Mouse (Mus musculus) liver, adult 2 months (tissue): ENCODE measurements at regions not wholly inside any gene's neighbourhood (a gene's known extent, or its start where the extent isn't known, plus 50 kb on each side); places are given as distances from the start of the nearest gene placed in this dataset.

Experiments
- DNase-seq: peaks from one replicate; pipeline ENCODE4 v3.0.0-alpha.2; 2011; ENCODE audit warnings: low read depth, low spot score; ENCODE audit errors: extremely low read depth
- H3K27ac ChIP-seq: fragments of 200-500 bp; replicated peaks from 2 replicates; pipeline ENCODE4 v1.5.1; 2012; ENCODE audit warnings: low read depth, mild to moderate bottlenecking, control low read depth, inconsistent platforms, low read length; ENCODE audit not compliant: insufficient read depth
- H3K27me3 ChIP-seq: fragments of 200-500 bp; 2 replicates; pipeline ENCODE4 v1.6.1; 2012; ENCODE audit warnings: mild to moderate bottlenecking, moderate library complexity, low read length, inconsistent platforms; ENCODE audit not compliant: control insufficient read depth, insufficient read depth
- H3K36me3 ChIP-seq: fragments of 200-500 bp; 2 replicates; pipeline ENCODE4 v1.6.1; 2012; ENCODE audit warnings: low read length, inconsistent platforms; ENCODE audit not compliant: control insufficient read depth, insufficient read depth
- H3K4me1 ChIP-seq: fragments of 200-500 bp; 2 replicates; pipeline ENCODE4 v1.6.1; 2011; ENCODE audit warnings: low read length; ENCODE audit not compliant: control insufficient read depth, insufficient read depth
- H3K4me3 ChIP-seq: fragments of 200-500 bp; 2 replicates; pipeline ENCODE4 v1.5.1; 2011; ENCODE audit warnings: low read depth, mild to moderate bottlenecking, control low read depth, low read length, moderate library complexity; ENCODE audit not compliant: insufficient read depth
- H3K79me2 ChIP-seq: fragments of 200-500 bp; 2 replicates; pipeline ENCODE4 v1.6.1; 2012; ENCODE audit warnings: inconsistent platforms, mild to moderate bottlenecking, low read length, moderate library complexity; ENCODE audit not compliant: control insufficient read depth, insufficient read depth
- H3K9ac ChIP-seq: fragments of 200-500 bp; 2 replicates; pipeline ENCODE4 v1.6.1; 2012; ENCODE audit warnings: low read depth, mild to moderate bottlenecking, control low read depth, inconsistent platforms, low read length
- CTCF ChIP-seq: fragments of 200-500 bp; IDR thresholded peaks from 2 replicates; pipeline ENCODE4 v1.5.1; 2011; ENCODE audit warnings: low read depth, low read length, control low read depth
- POLR2A ChIP-seq: fragments of 200-500 bp; IDR thresholded peaks from 2 replicates; pipeline ENCODE4 v1.6.1; 2011; ENCODE audit warnings: low read length, control low read depth; ENCODE audit not compliant: insufficient read depth; ENCODE audit errors: extremely low read depth
- WGBS: fragments of 180-500 bp; shearing (Covaris S2); methylation state at CpG from one replicate; pipeline ENCODE4 v1.1.7; 2018; 5-methylcytosine and 5-hydroxymethylcytosine counted together

- H3K4me3 ChIP-seq: no peak overlapping the region
Measured at GRCm38 (mm10) chr4:127619870-127620269, 261.9 kb upstream of the Gjb5 start.

DNA sequence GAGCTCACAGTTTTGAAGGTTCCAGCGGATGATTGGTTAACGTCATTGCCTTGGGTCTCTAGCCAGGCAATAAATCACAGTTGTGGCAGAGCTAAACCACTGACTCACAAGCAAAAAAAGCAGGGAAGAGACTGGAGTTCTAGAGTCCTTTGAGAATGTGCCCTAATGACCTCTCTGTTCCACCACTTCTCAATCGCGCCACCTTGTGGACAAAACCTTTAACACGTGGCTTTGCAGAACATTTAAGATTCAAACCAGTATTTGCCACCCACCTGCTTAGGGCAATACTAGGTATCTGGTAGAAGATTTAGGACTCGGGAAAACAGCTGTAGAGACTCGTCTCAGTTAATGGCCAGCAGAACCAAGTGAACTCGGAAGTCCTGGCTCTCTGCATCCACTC lies 254.8 kb upstream of the Gjb5 start:
- no peaks in the 10 kb centered on the region for H3K79me2 ChIP-seq
- no peak overlapping the region for H3K9ac ChIP-seq
- no peak overlapping the region for H3K4me3 ChIP-seq
- DNase-seq: peak; percentile 59
- TF ChIP-seq POLR2A (no peak), CTCF (peak; percentile 30; the same call in 1 of the 2 replicates)
- H3K27me3 ChIP-seq: no peaks in the 10 kb centered on the region
- H3K27ac ChIP-seq: no peak overlapping the region
- H3K4me1 ChIP-seq: no peaks in the 10 kb centered on the region
- no peaks in the 10 kb centered on the region for H3K36me3 ChIP-seq
- 42% methylated on average over 8 of the region's 8 CpGs for WGBS

More at GRCm38 (mm10) chr4:127619870-127620269, 261.9 kb upstream of the Gjb5 start:
- Histone ChIP-seq H3K9ac (no peak overlapping the region), H3K36me3 (no peaks in the 10 kb centered on the region), H3K79me2 (no peaks in the 10 kb centered on the region), H3K27ac (no peak overlapping the region), H3K27me3 (no peaks in the 10 kb centered on the region), H3K4me1 (no peaks in the 10 kb centered on the region)
- TF ChIP-seq CTCF (no peak), POLR2A (no peak)
- WGBS: 8% methylated on average over 14 of the region's 14 CpGs
- peak; percentile 1 for DNase-seq

DNA sequence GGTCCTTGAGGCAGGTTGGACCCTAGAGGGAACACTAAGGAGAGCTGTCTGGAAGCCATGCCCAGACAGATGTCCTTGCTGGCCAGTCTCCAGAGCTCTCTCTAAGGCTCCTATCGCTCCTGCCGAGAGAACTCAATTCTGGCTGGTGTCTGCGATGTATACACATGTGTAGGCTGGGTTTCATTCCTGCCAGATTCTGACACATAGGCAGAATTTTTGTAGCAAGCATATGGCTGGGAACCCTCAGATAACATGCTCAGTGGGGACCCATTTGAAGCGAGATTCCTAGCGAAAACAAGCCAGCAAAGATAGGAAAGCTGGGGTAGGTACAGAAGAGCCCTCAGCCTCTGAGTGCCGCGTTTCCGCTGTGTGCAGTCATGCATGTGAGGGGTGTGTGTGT lies 242.9 kb upstream of the Gjb5 start:
- no peak overlapping the region for H3K9ac ChIP-seq
- no peaks in the 10 kb centered on the region for H3K79me2 ChIP-seq
- 79% methylated on average over 8 of the region's 8 CpGs for WGBS
- H3K4me1 ChIP-seq: no peaks in the 10 kb centered on the region
- TF ChIP-seq POLR2A (no peak), CTCF (no peak)
- no peak overlapping the region for H3K27ac ChIP-seq
- no peaks in the 10 kb centered on the region for H3K36me3 ChIP-seq
- H3K4me3 ChIP-seq: no peak overlapping the region
- no peak for DNase-seq
- H3K27me3 ChIP-seq: no peaks in the 10 kb centered on the region

- TF ChIP-seq POLR2A: no peak
- no peak for TF ChIP-seq CTCF
- DNase-seq: no peak
- Histone ChIP-seq H3K79me2 (no peaks in the 10 kb centered on the region), H3K27ac (no peak overlapping the region), H3K4me1 (no peaks in the 10 kb centered on the region), H3K36me3 (no peaks in the 10 kb centered on the region), H3K27me3 (no peaks in the 10 kb centered on the region), H3K4me3 (no peak overlapping the region), H3K9ac (no peak overlapping the region)
- WGBS: 69% methylated on average over 3 of the region's 3 CpGs
Measured at GRCm38 (mm10) chr4:127598610-127599009, 240.6 kb upstream of the Gjb5 start.

DNA sequence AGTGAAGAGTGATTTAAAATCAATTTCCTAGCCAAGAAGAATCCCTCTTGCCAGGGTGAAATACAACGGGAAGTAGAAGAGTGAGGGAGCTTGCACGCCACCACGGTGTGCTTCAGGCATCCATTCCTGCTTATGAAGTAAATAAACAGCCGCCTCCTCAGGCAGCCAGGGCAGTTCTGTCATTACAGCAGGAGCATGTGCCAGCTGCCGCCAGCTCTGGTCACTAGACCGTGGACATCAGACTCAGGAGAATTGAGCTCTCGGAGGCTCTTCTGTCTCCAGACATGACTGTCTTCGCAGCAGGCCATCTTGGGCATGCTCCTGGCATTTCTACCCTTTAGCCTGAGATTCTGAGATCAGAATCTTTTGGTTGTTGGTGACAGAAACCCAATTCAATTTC lies 236.1 kb upstream of the Gjb5 start:
- Histone ChIP-seq H3K36me3 (no peaks in the 10 kb centered on the region), H3K79me2 (no peaks in the 10 kb centered on the region), H3K4me1 (no peaks in the 10 kb centered on the region), H3K27ac (no peak overlapping the region), H3K27me3 (no peaks in the 10 kb centered on the region), H3K4me3 (no peak overlapping the region), H3K9ac (no peak overlapping the region)
- DNase-seq: no peak
- TF ChIP-seq CTCF (no peak), POLR2A (no peak)
- 83% methylated on average over 8 of the region's 8 CpGs for WGBS

DNA sequence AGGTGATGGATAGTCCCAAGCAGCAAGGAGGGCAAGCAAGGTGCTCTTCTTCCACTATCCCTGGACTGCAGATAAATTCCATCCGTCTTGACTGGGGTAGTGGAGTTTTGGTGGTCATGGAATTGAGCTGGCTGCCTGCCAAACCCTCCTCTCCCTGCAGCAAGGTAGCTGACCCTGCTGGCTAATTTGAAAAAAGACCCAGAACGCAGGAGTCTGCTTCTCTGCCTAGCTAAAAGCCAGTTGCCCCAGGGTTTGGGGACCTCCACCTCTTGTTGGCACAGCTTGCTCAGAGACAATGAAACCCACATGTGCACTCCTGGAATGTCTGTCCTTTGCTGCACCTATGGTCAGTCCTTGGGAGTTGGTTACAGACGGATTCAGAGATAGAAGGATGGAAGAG lies 233.6 kb upstream of the Gjb5 start:
- Histone ChIP-seq H3K36me3 (no peaks in the 10 kb centered on the region), H3K4me3 (no peak overlapping the region), H3K27ac (no peak overlapping the region), H3K4me1 (no peaks in the 10 kb centered on the region), H3K27me3 (no peaks in the 10 kb centered on the region), H3K9ac (no peak overlapping the region), H3K79me2 (no peaks in the 10 kb centered on the region)
- DNase-seq: no peak
- 44% methylated on average over 3 of the region's 3 CpGs for WGBS
- TF ChIP-seq POLR2A: no peak
- no peak for TF ChIP-seq CTCF
